Mouse (Mus musculus) cortical plate, adult 2 months (tissue): ENCODE results near the gene Zdhhc22. TPM values are rescaled to one million over a fixed set of nuclear protein-coding genes. Genes with fewer than 3 reads are reported as not detected.

Experiments used
- H3K27ac ChIP-seq: fragments of 200-500 bp; 2 replicates; pipeline ENCODE4 v1.5.1; 2012; ENCODE audit warnings: low read length, control low read depth, inconsistent platforms; ENCODE audit not compliant: insufficient read depth
- H3K4me1 ChIP-seq: fragments of 200-500 bp; 2 replicates; pipeline ENCODE4 v1.6.1; 2011; ENCODE audit warnings: low read length; ENCODE audit not compliant: control insufficient read depth, insufficient read depth
- H3K4me3 ChIP-seq: fragments of 200-500 bp; 2 replicates; pipeline ENCODE4 v1.5.1; 2011; ENCODE audit warnings: mild to moderate bottlenecking, low read length, control low read depth; ENCODE audit not compliant: insufficient read depth
- CTCF ChIP-seq: fragments of 200-500 bp; IDR thresholded peaks from 2 replicates; pipeline ENCODE4 v1.5.1; 2011; ENCODE audit warnings: mild to moderate bottlenecking, control low read depth, low read length; ENCODE audit not compliant: insufficient read depth; ENCODE audit errors: extremely low read depth
- POLR2A ChIP-seq: fragments of 200-500 bp; IDR thresholded peaks from 2 replicates; pipeline ENCODE4 v1.6.1; 2011; ENCODE audit warnings: mild to moderate bottlenecking, low read length, control low read depth; ENCODE audit not compliant: insufficient read depth; ENCODE audit errors: extremely low read depth
- polyA plus RNA-seq: library from polyadenylated mRNA; depleted of rRNA; stranded (reverse); fragments of >200 nt; gene quantifications from 2 replicates; pipeline ENCODE4 v1.2.3, GENCODE M21; 2012

Gene Zdhhc22
- polyA plus RNA-seq, 1 experiment: 61.1 TPM

DNA sequence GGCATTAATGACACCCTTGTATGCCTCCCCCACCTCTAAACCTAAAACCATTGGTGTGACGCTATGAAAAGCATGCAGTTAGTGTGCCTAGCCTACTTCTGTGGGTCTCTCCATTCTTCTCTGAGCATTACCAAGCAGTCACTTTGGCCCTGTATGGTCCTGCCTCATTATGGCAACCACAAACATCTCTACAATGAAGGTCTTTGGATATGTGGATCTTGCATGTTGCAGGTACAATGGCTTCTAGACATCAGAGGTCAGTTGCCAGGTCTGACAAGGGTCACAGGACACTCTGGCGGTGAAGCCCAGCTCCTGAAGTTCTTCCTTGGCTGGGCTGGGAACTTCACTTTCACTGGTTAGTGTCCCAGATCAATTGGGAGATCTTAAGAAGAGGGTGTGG, 31.8 kb upstream of the Zdhhc22 start:
- Histone ChIP-seq H3K4me3 (no peak overlapping the region), H3K27ac (no peak overlapping the region), H3K4me1 (peaks cover 2% of the 10 kb centered on the region; the same call in 1 of the 2 replicates)
- TF ChIP-seq CTCF (no peak), POLR2A (no peak)

DNA sequence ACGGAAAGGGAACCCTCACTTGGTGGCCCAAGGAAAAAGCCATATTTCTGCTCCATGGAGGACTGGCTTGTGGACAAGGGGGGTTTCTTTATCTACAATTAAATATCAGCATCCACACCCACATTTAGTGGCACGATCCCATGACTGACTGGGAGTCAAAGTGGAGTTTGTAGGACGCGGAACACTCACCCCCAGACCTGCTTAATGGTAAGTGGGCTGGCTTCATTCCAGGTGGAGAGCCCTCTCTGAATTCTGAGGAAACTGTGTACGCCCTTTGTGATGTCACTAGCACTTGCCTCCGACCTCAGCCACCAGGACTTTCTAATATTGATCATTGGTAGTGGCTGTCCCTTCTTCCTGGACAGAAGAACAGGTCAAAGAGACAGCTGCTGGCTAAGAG, 30.8 kb upstream of the Zdhhc22 start, which contains the start of gene Tmem63c:
Gene Tmem63c, plus strand, starts transcription at position 301 of the 400 bp plus-strand sequence.
- Histone ChIP-seq H3K4me3 (no peak within 1 kb of the TSS), H3K27ac (no peak within 1 kb of the TSS), H3K4me1 (peaks cover 2% of the 10 kb centered on the region; the same call in 1 of the 2 replicates)
- TF ChIP-seq CTCF (no peak), POLR2A (no peak)

DNA sequence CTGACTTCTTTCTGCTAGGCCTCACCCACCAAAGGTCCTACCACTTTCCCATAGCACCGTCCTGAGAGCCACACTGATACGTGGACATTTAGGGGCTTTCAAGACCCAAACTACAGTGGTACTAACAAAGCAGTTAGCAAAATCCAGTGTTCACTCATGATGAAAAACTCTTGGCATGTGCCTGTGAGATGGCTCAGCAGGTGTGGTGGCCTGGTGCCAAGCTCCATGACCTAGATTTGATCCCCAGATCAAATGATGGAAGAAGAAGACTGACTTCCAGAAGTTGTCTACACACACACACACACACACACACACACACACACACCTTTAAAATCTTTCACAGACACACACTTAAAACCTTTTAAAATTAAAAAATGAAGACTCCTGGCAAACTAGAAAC, 28.5 kb upstream of the Zdhhc22 start:
- TF ChIP-seq POLR2A (no peak), CTCF (no peak)
- H3K4me3 ChIP-seq: no peak overlapping the region
- no peak overlapping the region for H3K27ac ChIP-seq
- no peaks in the 10 kb centered on the region for H3K4me1 ChIP-seq

DNA sequence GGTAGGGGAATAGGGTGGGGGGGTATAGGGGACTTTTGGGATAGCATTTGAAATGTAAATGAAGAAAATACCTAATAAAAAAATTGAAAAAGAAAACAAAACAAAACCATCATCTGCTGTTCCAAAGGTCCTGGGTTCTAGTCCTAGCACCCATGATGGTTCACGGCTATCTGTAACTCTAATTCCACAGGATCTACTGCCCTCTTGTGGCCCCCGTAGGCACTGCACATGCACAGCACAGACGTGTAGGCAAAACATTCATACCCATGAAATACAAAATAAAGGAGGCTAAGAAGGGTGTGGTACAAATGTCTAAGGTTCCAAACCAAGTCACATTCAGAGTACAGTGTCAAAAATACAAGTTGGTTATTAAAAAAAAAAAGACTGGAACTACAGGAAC, 26.8 kb upstream of the Zdhhc22 start:
- Histone ChIP-seq H3K4me3 (no peak overlapping the region), H3K27ac (no peak overlapping the region), H3K4me1 (no peaks in the 10 kb centered on the region)
- TF ChIP-seq POLR2A (no peak), CTCF (peak; percentile 39)

DNA sequence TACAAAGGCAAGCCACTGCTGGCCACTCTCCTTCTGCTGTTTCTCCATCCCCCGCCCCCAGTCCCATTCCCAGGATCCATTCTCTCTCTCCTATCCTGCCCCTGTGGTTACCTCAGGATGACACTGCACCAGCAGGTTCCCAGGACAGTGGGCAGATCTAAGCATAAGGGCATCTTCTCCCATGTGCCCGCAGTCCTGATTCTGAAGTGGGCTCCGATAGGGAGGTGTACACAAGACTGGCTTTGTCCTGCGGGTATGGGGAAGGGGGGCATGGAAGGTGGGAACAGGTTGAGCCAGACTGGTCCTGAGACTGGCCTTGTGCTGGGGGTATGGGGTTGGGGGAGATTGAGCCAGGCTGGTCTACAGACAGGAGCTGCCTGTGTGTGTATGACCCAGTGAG, 14.4 kb upstream of the Zdhhc22 start:
- Histone ChIP-seq H3K27ac (no peak overlapping the region), H3K4me3 (no peak overlapping the region), H3K4me1 (peaks cover 7% of the 10 kb centered on the region; the same call in 1 of the 2 replicates)
- TF ChIP-seq CTCF (no peak), POLR2A (no peak)

DNA sequence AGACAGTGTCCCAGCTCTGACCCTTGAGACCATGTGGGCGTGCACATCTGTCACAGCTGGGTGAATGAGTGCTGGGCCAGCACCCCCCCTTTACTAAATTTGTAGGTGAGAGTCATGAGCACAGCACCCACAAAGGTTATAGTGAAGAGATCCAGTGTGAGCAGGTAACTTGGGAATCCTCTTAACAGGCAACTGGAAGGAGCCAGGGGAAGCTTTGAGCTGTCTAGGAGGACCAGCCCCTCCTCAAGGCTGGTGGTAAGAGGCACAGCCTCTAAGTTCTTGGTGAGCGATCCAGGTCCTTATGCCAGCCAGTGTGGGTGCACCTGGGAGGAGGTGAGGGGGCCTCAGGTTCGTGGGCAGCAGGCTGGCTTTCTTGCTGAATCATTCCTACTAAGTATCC, 13.4 kb upstream of the Zdhhc22 start:
- peaks cover 7% of the 10 kb centered on the region; the same call in 1 of the 2 replicates for H3K4me1 ChIP-seq
- no peak for TF ChIP-seq CTCF
- TF ChIP-seq POLR2A: no peak
- no peak overlapping the region for H3K4me3 ChIP-seq
- no peak overlapping the region for H3K27ac ChIP-seq

DNA sequence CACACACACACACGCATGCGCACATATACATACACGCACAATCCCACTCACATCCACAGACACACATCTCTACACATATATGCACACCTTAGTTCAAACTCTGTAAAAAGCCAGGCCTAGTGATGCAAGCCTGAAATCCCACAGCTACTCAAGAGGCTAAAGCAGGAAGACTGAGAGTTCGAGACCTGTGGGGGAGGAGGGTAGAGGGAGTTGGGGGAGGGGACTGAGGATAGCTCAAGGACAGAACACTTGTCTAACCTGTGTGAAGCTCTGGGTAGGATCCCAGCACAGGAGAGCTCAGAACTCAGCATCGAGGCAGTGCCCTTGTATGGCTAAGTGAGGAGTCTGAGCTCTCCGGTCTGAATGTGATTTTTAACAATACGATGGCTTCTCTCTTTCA, 12.6 kb upstream of the Zdhhc22 start:
- H3K4me3 ChIP-seq: no peak overlapping the region
- H3K4me1 ChIP-seq: peaks cover 7% of the 10 kb centered on the region; the same call in 1 of the 2 replicates
- TF ChIP-seq CTCF: no peak
- no peak for TF ChIP-seq POLR2A
- no peak overlapping the region for H3K27ac ChIP-seq

DNA sequence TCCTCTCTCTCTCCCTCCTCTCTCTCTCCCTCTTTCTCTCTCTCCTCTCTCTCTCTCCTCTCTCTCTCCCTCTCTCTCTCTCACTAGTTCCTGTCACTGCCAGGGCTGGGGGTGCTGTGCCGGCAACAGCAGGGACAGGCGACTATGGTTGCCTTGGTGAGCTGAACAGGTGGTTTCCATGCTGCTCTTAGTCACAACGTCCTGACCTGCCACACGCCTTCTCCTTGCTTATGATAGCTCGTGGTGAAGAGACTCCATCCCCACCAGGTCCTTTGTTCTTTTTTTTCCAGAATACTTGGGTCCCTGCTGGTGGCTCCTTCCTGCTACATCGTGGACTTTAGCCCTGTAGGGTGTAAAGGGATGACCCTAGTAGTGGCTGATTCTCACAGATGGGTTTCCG, 12.0 kb upstream of the Zdhhc22 start:
- H3K4me1 ChIP-seq: peaks cover 7% of the 10 kb centered on the region; the same call in 1 of the 2 replicates
- TF ChIP-seq CTCF: no peak
- no peak for TF ChIP-seq POLR2A
- H3K4me3 ChIP-seq: no peak overlapping the region
- no peak overlapping the region for H3K27ac ChIP-seq

DNA sequence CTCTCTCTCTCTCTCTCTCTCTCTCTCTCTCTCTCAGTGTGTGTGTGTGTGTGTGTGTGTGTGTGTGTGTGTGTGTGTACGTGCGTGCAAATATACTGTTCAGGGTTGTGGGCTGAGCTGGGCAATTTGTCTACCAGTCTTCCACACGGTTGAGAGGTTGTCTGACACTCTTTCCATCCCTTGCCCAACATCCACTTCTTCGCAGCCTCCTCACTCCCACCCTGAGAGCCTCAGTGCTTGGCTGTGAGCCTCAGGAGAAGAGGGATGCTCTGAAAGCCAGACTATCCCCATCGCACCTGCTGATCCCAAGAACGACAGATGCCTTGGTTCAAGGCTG, 10.6 kb upstream of the Zdhhc22 start:
- H3K4me1 ChIP-seq: peaks cover 7% of the 10 kb centered on the region; the same call in 1 of the 2 replicates
- no peak for TF ChIP-seq POLR2A
- 0 out of 2 replicates have a peak, but pooled peaks have one; percentile 6 for TF ChIP-seq CTCF
- no peak overlapping the region for H3K4me3 ChIP-seq
- no peak overlapping the region for H3K27ac ChIP-seq

DNA sequence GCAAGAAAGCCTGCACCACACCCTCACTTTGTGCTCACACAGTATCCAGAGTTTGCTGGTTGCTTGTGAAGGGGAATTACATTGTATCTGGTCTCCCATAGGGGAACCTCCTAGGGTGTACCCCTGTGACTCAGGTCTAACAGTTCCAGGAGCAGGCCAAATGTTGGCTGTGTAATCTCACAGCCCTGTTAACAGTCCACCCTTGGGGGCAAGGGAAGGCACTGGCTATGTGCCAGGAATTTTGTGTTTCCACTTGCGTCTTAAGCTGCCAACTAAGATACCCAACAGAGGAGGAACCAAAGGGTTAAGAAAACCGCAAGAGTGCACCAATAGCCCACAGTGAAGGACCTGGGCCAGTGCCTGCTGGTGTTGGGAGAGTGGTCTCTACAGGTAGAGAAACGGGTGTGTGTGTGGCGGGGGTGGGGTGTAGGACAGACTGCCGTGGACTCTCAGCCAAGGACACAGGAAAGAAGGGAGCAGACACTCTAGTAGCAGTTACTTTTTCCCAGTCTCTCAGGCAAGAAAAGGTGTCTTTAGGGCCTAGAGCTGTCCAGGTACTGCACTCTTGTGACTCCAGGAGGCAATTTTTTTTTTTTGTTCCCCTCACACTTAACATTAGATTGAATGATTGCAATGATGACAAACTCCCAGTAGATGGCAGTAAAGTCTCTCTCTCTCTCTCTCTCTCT, 10.1 kb upstream of the Zdhhc22 start:
- TF ChIP-seq CTCF (no peak), POLR2A (no peak)
- Histone ChIP-seq H3K4me1 (peaks cover 7% of the 10 kb centered on the region; the same call in 1 of the 2 replicates), H3K27ac (no peak overlapping the region), H3K4me3 (no peak overlapping the region)

DNA sequence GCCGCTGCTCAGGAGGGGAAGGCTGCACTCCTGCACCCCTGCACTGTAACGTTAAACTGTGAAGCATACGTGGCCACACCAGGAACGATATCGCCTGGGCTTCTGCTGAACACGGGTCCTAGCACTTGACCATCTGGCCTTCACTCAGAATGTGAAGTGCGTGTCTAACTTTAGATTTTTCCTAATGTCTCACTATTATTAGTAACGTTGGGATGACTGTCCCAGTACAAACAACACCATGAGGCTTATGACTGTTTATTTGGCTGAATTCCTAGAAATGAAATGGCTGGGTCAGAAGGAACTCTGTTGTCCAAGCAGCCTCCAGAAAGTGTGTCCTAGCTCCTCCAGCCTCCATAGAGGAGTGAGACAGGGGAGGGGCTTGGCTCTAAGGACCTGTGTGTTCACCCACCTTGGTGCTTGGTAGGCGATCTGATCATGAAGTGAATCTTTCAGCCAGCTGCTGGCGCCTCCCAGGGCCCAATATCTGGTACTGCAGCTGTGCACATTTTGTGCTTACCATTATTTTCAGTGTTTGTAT, 9.1 kb upstream of the Zdhhc22 start:
- Histone ChIP-seq H3K4me1 (peaks cover 7% of the 10 kb centered on the region; the same call in 1 of the 2 replicates), H3K4me3 (no peak overlapping the region), H3K27ac (no peak overlapping the region)
- TF ChIP-seq CTCF (peak; percentile 46), POLR2A (no peak)
